Mouse (Mus musculus) heart, postnatal 25 days (tissue): Measurements from ENCODE around the gene Dab2ip. TPM values are rescaled to one million over a fixed set of nuclear protein-coding genes. Genes with fewer than 3 reads are reported as not detected.

Experiments used
- DNase-seq: peaks from one replicate; pipeline ENCODE4 v3.0.0; 2022; ENCODE audit warnings: low spot score
- intact Hi-C: fragments of 180-260 bp; cut with DNase I; formaldehyde crosslinking; loops from one replicate; pipeline ENCODE4 v1.15.1; 2025
- total RNA-seq, 2 experiments: library from RNA; stranded (reverse); gene quantifications; 2 replicates each; pipeline ENCODE4 v1.2.3; 2021

Gene Dab2ip
- total RNA-seq, 2 experiments from 2014 or later = 46.0 to 52.1 TPM

DNA sequence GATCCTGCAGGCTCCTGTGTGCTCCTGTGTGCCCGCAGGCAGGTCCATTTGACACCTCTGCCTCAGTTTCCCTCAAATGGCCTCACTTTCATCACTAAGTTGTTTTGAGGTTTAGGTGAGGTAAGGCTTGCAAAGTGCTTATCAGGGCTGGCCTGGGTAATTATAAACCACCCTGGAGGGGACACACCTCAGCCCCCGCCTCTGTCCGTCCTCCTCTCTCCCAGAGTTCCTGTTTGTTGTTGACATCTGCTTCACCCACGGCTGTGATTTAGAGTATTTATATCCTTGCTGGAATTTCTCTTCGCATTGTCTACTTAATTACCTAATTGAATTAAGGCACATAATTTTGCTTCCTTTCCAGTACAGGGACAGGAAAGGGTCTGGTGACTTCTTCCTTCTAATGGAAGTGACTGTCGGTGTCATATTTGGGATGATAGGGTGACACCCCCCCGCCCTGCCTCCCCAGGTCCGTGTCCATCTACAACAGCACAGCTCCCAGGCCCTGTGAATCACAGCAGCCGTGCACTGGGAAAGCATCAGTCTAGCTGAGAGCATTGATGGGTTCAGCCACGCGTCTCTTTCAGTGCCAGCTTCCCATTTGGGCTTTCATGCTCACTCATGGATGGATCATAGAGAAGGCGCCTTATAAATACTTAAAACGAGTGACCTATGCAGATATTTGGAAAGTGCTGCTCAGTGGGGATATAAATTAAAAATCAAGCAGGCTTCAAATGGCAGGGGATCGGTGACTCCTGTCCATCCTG, 34.1 kb downstream of the Dab2ip start:
- intact Hi-C loops = no loop called here
- DNase-seq = no peak

DNA sequence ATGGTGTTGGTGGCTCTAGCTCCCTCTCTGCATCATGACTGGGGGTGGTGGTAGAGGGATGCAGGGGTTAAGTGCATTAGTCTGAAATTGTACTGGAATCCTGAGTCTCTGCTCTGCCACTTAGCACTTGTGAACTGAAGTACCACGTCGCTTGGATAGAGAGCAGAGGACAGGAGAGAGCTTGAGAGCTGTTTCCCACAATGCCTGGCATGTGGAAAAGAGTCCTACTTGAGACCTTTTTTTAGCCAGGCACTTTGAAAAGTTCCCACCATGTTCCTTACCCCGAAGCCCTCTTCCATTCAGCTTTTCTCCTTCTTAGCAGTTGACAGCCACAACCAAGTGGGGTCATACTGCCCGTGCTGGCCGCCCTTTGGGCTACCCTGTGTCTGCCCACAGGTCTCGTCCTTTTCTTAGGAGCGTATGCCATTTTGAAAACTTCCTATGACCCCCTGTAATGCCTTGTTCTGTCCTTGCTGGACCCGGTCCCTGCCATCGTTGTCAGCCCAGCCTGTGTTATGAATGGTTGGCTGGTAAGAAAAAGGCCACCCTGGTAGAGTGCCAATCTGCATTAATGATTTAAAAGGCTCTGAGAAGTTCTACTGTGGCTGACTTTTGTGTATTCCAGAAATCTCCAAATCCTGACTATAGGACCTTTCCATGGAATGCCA, 34.8 kb downstream of the Dab2ip start:
- DNase-seq = no peak
- intact Hi-C loops = no loop called here

DNA sequence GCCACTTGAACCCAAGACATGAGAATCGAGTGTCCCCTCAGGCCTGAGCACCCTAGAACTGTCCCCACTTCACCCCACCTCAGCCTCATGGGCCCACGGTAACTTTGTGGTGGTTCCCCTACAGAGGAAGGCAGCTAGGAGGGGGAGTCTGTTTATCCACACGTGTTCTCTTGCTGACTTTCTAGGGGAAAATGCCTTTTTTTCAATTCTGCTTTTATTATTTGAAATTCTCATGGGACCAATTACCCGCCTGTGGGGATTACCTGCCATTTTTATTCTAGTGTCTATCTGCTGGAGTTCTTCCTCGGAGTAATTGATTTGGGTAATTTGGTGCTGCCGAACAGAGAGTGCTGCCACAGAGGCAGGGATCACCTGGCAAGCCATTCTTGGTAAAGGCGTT, 35.8 kb downstream of the Dab2ip start:
- no peak for DNase-seq
- intact Hi-C loops = no loop called here

DNA sequence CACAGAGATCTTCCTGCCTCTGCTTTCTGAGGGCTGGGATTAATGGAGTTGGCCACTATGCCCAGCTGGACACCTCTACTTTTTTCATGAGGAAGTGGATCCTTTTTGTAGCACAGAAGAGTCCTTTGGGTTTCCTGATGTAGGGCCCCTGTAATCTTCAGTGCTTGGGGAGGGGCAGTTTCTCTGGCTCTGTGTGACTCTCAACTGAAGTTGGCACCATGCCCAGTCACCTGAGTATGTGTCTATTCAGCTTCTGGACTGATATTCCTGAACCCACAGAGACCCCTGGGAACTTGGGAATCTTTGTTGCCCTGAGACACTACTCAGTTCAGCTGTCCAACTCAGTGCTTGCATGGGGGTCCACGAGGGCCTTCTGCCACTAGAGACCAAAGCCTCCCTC, 37.0 kb downstream of the Dab2ip start:
- intact Hi-C loops = no loop called here
- no peak for DNase-seq

DNA sequence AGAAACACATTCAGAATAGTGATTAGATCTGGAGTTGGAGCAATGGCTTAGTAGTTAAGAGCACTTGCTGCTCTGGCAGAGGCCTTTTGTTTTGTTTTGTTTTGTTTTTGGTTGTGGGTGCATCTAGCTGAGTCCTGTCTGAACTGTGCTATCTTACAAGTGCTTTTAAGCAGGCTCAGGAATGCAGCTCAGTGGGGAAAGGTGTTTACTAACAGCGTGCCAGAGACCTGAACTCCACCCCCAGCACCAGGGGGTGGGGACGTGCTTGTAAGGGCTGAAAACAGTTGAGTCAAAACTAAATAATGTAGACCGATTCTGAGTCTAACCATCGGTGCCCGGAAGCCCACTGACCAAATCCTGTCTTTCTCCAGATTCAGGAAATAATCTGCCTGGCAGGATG, 37.7 kb downstream of the Dab2ip start:
- intact Hi-C loops = no loop called here
- no peak for DNase-seq

DNA sequence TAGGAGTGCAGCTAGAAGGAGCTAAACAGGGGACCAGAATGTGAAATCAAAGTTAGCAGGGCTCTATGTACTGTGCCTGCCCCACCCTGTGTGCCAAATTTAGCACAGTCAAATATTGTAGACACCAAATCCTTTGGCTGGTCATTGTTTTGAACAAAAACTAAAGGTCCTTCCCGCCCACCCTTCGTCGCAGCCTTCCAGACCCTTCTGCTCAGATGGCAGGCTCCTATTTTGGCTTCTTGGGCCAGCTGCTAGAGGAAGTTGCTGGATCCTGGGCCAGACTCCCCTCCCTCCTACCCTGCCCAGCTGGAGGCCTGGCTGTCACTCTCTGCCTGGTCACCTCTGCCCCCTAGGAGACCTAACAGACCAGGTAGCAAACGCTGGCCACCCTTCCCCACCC, 38.7 kb downstream of the Dab2ip start:
- intact Hi-C loops = no loop called here
- DNase-seq = no peak

DNA sequence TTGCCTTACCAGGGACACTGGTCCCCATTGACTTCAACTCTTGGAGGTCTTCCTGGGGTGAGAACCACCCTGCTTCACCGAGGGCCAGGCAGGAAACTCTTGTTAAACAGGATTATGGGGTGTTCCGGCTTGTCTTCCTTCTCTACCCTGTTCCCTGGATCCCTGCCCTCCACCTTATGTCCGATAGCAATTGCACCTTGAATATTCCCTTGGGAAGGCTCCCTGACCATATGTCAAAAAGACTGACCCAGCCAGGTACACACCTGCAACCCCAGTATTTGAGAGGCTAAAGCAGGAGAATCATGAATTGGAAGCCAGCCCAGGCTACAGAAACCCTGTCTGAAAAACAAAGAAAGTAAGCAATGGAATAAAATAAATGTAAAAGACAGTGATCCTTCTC, 40.8 kb downstream of the Dab2ip start:
- intact Hi-C loops = loop anchor here (2.0 kb wide), 1 partner anchor 14 kb away; no protein-coding TSS in a partner anchor
- DNase-seq = no peak

DNA sequence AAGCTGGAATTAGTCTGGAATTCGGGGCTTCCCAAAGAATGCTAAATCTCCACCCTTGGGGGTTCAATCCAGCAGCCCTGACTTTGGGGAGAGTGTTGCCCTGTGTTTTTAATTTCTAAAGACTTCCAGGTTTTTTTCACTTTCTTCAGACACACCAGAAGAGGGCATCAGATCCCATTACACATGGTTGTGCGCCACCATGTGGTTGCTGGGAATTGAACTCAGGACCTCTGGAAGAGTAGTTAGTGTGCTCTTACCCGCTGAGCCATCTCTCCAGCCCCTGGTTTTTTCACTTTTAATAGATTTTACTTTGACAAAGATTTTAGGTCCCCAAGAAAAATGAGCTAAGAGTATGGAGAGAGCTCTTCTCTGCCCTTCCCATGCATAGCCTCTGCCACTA, 43.6 kb downstream of the Dab2ip start:
- intact Hi-C loops = no loop called here
- no peak for DNase-seq

DNA sequence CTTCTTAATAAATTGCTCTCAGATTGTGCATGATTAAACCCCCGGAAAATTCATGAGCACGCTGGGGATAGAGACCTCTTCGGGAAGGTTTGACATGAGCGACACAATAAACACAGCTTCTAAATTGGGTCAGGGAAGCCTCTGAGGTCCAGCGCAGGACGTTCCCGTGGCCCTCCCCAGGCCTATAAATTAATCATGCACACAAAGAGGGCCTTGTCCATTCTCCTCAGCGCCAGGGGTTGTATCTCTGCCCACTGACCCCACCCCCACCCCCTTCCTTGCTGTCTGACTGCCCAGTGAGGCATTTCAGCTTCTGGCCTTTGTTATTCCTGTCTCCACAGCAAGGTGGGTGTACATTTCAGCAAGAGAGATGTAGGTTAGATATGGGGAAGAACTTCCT, 49.4 kb downstream of the Dab2ip start:
- DNase-seq = no peak
- intact Hi-C loops = loop anchor here (2.0 kb wide), 1 partner anchor 299 kb away; no protein-coding TSS in a partner anchor

DNA sequence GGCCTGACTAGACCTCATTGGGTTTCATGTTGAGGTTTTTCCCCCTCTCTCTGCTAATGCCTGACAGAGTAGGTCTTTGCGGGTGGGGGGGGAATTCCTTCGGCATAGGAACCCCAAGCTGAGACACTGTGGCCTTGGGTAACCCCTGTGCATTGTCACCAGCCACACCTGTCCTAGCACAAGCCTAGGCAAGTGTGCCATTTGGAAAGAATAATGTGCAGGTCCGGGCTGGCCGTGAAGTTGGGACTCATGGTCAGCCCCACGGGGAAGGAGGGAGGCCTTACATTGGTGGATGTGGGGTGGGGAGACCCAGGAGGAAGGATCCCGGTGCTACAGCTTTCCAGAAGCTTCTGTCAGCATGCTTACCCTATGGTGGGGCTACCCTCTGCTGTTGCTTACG, 50.8 kb downstream of the Dab2ip start:
- DNase-seq = no peak
- intact Hi-C loops = no loop called here

DNA sequence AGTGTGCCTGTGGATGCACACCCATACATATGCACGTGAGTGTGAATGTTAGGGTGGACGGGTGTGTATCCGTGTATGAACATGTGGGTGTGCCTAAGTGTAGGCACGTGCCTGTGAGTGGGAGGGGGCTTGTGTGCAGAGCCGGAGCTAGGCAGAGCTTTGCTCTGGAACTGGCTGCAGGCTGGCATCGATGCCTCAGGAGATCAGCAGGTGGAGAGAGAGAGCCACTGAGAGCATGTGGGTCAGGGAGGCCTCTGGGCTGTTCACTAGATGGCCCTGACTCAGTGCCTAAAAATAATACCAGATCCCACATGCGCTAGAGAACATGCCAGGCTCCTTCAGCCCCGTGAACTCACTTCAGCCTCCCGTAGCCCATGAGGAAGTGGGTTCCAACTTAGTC, 51.3 kb downstream of the Dab2ip start:
- intact Hi-C loops = no loop called here
- no peak for DNase-seq

DNA sequence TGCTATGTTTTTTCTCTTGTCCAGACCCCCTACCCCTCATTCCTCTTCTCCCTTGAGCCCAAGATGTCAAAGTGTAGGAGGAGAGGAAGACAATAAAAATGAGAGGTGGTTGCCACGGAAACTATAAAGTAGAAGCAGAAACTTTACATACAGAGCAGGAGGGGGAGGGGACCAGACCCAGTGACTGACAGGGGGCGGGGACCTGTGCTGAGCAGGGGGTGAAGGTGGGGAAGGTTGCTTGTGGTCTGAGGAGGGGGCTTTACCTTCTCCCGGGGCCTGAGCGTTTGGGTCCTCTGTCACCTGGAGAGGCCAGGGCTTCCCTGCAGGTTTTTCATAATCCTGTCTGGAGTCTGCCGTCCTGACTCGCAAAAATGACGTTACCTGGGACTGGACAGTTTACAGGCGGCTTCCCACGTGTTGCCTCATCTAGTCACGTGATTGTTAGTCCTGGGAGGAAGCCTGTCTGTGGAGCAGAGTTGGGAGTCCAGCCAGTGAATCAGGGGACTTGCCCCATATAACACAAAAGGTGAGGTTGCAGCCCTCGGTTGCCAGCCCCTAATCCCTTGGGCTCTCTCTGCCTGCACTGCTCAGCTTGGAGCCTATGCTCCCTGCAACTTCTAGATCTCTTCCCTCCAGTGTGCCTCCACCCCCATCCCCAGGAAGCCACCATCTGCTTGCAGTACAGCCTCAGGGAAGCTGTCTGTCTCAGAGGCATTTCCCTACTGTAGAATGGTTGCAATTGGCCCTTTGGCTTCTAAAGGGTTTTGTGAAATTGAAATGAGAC, 52.3 kb downstream of the Dab2ip start:
- intact Hi-C loops = loop anchor here (2.0 kb wide), 1 partner anchor 16 kb away; no protein-coding TSS in a partner anchor
- no peak for DNase-seq

DNA sequence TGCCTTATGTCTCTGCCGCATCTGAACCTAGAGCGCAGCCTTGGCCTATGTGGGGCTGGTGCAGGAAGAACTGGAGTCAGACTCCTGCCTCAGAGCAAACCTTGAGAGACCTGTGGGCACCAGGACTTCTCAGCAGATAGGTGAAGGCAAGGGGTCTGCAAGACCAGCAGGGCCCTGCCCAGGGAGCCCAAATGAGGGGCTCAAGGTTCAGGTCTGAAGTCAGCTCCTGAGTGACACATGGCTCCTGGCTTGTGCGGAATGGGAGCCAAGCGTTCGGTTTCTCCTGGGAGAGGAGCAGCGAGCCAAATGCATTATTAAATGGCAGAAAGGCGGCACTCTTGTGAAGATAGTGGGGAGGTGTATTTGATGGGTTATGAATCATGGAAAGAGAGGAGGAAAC, 52.9 kb downstream of the Dab2ip start:
- no peak for DNase-seq
- intact Hi-C loops = loop anchor here (2.0 kb wide), 1 partner anchor 16 kb away; no protein-coding TSS in a partner anchor

DNA sequence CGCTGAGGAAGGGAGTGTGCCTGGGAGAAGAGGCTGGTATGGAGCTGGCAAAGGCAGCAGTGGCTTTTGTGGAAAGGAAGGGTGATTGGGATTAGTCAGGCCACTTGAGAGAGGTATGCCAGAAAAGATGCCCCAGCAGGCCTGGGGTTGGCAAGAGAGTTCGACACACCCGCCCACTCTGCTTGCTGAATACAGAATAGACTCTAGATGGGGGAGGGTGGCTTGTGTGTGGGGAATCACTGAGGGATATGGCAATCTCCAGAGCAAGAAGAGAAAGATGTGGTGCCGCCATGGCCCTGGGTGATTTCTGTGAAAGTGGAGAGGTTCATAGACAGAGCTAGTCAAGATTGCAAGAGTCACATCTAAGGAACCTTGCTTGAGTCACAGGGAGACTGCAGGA, 53.6 kb downstream of the Dab2ip start:
- no peak for DNase-seq
- intact Hi-C loops = loop anchor here (2.0 kb wide), 2 partner anchors 13 to 15 kb away; no protein-coding TSS in a partner anchor

DNA sequence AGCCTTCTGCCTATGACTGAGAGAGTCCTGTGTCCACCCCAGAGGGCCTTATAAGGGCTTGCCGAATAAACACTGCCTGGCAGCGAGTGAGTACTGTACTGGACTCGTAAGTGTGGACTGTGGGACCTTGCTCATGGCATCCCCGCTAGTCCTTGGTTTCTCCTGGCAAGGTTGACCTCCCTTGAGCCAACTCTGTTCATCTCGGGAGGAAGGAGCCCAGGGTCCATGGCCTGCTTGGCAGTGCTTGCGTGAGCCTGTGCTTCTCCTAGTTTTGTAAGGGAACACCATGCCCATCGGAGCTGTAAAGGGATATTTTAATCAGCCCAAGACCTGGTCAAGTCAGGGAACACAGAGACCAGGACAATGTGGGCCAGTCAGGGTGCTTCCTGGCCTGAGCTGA, 54.2 kb downstream of the Dab2ip start:
- intact Hi-C loops = loop anchor here (2.0 kb wide), 1 partner anchor 13 kb away; no protein-coding TSS in a partner anchor
- DNase-seq = no peak

DNA sequence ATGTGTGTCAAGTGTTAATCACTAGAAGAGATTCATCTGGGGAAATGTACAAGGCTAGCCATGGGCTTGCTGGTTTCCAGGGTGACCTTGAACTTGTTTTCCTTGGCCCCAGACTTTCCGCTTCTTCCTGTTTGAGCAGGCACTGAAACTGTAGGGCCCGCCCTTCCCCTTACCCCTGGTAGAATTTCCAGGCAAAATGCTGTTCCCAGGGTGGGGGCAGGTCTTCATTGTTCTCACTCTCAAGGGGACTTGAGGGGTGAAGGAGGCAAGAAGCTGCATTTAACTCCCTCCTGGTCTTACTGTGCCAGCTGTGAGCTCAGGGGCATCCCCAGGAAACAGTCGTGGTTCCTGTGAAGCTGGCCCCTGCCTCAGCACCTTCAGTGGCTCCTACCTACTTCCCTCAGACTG, 55.9 kb downstream of the Dab2ip start:
- intact Hi-C loops = loop anchor here (2.0 kb wide), 1 partner anchor 15 kb away; no protein-coding TSS in a partner anchor
- peak; percentile 64 for DNase-seq

DNA sequence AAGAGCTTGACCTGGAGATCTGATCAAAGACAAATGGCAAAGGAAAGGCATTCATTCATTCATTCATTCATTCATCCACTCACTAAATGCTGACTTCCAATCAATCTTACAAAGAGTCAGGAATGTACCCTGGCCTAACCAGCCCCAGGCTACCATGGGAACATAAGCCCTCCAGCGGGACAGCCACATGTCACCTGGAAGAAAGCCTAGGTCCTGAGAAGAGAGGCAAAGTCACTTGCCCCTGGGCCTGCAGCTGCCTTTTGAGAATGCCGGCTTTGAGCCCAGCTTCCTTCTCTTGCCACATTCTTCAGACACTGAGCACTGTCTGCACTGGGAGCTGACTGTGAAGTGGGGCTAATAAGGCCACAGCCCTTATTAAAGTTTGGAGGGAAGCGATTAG, 56.3 kb downstream of the Dab2ip start:
- intact Hi-C loops = no loop called here
- no peak for DNase-seq

DNA sequence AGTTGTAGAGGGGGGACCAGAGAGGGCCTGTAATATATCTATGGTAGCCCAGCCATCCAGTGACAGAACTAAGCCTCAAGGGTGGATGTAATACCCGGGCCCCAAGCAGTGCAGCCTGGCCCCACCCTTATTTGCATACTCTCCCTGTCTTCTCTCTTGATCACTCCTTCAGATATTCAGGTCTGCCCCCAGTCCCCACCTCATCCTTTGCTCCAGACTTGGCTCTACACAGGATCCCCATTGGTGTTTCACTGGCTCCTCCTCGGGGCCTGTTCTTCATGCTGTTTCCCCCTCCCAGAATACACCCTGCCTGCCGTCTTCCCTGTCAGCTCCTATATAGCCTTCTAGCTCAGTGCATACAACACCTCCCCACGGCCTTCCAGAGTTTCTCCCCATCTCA, 57.3 kb downstream of the Dab2ip start:
- no peak for DNase-seq

DNA sequence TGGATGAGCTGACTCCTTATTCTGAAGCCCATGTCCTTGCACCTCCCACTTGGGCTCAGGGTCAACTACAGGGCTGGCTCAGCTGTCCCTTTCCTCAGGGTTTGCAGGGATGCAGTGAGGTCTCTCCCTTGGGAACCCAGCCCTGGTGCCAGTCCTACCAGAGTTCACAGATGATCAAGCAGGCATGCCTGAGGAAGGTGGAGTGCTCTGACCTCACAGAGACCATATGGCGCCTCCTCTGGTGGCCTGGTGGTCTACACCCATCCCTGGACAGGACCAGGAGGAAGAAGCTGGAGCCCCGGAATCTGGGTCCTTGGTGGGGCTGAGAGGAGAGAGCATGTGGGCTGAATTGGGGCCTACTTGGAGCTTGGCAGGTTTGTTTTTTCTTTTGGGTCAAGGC, 57.9 kb downstream of the Dab2ip start:
- intact Hi-C loops = no loop called here
- no peak for DNase-seq

More for the DNA sequence above, 57.3 kb downstream of the Dab2ip start:
- intact Hi-C loops = no loop called here

DNA sequence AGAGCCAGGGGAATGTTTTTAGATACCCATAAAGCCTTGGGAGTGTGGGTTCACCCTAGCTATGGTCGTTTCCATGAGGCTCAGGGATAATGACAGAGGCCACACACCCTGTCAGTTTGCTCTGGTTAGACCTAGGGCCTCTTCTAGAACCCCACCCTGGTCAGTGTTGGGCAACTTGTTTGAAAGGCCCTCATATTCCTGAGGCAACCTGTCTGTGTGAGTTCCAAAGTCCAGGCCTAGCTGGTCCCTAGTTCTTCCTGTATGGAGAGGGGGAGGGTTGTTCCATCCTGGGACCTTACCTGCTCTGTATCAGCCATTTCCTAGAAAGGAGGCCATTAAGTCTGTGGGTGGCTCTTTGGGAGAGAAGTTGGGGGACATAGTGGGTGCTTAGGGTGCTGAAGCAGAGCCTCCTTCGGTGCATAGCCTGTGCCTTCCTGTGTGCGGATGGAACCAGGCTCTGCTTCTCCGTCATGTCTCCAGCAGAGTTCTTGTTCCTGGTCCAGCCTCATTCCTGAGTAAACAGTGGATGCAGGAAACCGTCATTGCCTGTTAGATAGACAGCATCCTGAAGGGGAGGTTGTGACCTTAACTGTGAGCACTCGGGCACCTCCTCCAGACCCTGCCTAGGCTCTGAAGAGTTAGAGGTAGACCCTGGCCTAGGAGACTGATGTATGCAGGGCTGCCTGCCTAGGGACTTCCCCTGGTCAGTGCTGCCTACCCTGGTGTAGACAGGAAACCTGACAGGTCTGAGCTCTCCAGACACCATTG, 59.0 kb downstream of the Dab2ip start:
- no peak for DNase-seq
- intact Hi-C loops = no loop called here
